Mouse (Mus musculus) liver, adult 2 months (tissue): Measurements from ENCODE around the gene Plet1.

Source experiments
- CTCF ChIP-seq: fragments of 200-500 bp; IDR thresholded peaks from 2 replicates; pipeline ENCODE4 v1.5.1; 2011; ENCODE audit warnings: low read depth, low read length, control low read depth
- POLR2A ChIP-seq: fragments of 200-500 bp; IDR thresholded peaks from 2 replicates; pipeline ENCODE4 v1.6.1; 2011; ENCODE audit warnings: low read length, control low read depth; ENCODE audit not compliant: insufficient read depth; ENCODE audit errors: extremely low read depth

- TF ChIP-seq CTCF = no peak
- no peak for TF ChIP-seq POLR2A
Measured at GRCm38 (mm10) chr9:50485521-50485920, 8.8 kb upstream of the Plet1 start.
